Mouse (Mus musculus) lung, postnatal 14 days (tissue): ENCODE data around the gene Slc44a1.

Source experiments
- DNase-seq: peaks from one replicate; pipeline ENCODE4 v3.0.0; 2021

Gene Slc44a1

DNA sequence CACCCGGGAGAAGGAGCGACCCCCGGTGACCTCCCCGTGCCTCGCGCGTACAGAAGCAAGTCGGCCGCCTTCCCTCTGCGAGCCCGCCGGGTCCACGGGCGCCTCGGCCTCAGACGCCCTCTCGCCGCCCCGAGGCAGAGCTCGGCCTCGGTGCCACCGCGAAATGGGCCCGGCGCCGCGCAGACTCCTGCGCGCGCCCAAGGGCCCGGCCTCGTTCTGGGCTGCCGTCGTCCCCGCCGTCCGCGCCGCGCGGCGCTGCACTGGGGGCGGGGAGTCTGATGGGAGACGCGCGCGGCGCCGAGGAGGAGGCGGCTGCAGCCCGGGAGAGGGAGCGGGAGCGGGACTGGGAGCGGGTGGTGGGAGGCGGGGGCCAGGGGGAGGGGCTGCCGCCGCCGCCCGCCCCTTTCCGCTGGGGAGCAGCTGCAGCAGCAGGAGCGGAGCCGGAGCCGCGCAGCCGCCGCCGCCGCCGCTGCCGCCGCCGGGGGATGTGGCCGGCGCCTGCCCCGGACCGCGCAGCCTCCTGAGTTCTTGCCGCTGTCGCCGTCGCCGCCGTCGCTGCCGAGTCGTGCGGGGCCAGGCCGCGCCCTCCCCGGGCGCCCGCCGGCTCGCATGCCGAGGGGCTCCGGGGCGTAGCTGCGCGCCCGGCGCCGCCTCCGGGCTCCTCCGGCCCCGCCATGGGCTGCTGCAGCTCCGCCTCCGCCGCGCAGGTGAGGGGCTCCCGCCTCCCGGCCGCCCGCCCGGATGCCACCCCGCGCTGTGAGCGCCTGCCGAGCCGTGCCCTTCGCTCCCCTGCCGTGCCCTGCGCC lies at the start of gene Slc44a1:
Gene Slc44a1, plus strand, starts transcription at position 404 of the 806 bp plus-strand sequence.
- peak; percentile 88 for DNase-seq

DNA sequence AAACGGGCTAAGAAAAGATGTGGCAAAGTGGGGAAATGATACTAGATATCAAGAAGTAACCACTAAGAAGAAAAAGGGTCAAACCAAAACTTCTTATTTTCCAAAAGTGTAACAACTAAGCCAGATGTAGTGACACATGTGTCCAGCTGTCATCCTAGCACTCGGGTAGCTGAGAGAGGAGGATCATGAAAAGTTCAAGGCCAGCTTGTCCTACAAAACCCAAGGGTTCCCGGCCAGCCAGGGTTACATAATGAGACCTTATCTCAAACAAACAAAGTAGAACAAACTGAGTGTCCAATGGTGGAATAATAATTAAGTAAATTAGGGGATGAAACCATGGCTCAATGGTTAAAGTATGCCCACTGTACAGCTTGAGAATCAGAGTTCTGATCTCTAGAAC lies 45.2 kb upstream of the Slc44a1 start:
- no peak for DNase-seq

DNA sequence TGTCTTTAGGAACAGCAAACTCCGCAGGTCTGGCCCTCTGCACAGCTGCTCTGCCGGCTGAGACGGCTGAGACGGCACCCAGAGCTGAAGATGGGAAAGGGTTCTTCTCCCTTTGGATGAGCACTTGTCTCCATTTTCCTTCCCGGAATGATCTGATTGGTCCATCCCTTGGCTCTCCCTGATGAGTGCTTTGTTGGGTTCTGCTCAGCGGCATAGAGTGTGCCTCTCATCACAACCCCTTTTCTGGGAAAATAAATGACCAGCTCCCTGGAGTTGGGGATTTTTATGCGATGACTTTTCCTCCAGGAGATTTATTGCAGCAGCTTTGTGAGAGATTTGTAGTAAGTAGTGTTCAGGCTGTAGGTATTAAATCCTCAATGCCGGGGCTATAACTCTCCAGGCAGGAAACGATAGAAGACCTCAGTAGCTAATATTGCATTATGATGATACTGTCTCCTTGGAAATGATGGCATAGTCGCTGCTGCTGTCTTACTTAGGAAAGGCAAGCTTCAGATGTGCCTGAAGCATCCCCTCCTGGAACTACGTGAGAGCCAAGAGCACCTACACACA lies 43.5 kb upstream of the Slc44a1 start:
- no peak for DNase-seq

DNA sequence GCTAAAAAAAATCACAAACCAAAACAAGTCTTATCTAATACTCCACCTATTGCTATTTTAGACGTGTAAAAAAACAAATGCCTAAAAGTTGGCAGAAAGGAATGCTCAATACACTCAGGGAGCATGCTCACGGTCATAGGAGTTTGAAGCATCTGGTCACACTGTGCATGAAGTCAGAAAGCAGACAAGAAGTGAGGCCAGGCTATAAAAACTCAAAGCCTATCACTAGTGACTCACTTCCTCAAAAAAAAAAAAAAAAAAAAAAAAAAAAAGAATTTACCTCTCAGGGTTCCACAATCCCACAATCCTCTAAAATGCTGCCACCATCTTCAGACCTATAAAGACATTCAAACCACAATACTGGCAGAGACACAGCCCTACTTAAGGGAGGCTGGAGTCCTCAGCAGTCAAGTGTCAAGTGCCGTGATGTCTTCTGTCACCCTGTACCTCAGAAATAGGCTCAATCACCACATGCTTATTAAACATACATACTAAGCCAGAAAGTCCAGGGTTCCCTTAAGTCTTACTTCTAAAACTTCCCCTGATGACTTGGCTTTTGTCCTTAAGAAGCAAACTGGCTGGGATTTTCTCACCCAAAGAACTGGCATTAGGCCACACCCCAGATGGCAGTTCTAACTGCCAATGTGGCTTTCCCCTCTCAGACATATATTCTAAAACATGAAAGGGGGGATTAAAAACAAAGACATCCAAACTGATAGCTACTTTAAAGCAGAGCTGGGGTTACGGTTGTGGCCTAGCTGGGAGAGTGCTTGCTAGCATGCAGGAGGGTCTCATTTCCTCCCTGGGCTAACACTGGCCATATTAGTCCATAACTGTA lies 42.7 kb upstream of the Slc44a1 start:
- DNase-seq = no peak

DNA sequence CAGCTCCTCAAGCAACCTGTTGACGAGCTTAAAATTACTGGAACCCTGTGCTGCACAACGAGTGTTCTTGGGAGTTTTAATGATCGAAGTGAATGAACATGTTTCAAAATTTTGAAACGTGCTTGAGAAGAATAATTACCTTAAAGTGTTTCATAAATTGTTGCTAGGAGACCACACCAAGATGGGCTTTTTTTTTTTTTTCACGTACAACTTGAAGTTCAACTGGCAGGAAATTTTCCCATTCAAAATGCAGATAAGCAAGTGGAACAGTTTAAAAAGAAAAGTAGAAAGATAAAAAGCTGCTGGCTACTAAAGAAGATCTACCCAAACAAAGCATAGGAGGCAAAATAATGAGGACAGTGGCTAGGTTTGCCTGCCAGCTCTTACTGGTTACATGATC lies 41.7 kb upstream of the Slc44a1 start:
- DNase-seq = no peak

DNA sequence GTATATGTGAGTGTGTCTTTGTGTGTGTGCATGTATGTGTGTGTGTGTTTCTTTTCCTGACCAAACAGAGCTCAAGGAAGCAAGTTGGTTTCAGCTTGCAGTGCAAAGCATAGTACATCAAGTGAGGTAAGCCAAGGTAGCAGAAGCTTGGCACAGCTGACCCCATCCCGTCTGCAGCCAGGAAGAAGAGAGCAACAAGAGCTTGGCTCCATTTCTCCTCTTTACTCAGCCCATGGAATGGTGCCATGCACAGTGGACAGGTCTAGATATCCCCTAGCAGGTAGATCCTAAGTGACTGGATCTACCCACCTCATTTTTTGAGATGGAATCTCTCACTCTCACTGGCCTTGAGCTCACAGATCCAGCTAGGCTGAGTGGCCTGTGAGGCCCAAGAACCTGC lies 40.8 kb upstream of the Slc44a1 start:
- DNase-seq = no peak

DNA sequence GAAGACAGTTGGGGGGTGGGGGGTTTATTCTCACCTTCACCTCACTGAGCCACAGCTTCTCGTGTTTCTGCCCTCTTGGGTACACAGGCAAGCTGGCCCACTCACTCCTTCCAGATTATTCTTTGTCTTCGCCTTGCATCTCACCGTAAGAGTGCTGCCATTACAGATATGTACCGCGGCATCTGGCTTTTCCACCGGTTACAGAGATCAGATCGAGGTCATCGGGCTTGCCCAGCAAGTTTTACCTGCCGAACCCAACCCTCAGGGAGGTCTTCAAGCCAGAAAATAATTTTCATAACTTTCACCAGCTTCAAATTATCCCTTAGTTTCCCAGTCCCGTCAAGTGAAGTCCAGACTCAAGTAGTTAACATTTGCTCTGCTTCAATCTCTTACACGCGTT lies 36.8 kb upstream of the Slc44a1 start:
- no peak for DNase-seq

DNA sequence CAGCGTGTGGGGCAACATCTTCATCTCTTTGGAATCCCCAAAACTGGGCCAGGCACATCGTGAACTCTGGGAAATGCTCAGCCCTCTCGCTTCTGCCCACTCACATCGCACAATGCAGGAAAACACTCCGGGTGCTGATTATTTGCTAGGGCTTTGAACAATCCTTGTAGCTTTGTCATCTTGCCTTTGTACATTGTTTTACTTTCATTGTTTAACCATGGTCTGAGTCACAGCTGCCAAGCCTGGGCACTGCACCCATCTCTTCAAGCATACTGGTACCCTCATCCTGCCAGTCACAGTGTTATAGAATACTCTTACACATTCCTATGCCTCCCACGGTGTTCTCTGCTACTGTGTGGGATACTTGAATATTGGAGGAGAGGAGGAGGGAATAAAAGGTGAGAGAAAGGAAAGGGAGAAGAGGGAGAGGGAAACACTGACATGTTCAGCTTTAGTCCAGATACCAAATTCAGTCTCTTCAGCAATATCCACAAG lies 35.7 kb upstream of the Slc44a1 start:
- DNase-seq = no peak

DNA sequence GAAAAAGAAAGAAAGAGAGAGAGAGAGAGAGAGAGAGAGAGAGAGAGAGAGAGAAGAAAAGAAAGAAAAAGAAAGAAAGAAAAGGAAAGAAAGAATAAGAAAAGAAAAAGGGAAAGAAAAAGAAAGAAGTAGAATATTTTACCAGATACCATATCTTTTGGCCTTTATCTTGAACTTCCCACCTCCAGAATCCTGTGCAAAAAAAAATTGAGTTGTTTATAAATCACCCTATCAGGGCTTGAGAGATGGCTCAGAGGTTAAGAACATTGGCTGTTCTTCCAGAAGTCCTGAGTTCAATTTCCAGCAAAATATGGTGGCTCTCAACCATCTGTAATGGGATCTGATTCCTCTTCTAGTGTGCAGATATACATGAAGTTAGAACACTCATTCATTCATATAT lies 33.3 kb upstream of the Slc44a1 start:
- DNase-seq = no peak

DNA sequence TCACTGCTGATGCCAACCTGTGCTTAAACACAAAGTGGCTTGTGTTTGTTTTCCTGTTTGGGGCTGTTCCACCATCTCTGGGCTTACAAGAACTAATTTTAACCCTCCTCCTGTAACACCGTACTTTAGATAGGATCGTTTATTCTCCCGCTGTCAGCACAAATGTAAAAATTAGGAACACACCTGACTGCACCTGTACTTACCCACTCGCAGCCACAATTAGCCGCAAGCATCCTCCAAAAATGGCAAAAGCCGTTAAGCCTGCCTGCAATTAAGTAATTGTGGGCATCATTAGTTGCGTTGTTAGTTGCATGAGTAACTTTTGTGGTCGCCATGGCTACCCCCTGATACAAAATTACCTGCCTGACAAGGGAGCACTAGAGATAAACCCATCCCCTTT lies 31.4 kb upstream of the Slc44a1 start:
- no peak for DNase-seq

DNA sequence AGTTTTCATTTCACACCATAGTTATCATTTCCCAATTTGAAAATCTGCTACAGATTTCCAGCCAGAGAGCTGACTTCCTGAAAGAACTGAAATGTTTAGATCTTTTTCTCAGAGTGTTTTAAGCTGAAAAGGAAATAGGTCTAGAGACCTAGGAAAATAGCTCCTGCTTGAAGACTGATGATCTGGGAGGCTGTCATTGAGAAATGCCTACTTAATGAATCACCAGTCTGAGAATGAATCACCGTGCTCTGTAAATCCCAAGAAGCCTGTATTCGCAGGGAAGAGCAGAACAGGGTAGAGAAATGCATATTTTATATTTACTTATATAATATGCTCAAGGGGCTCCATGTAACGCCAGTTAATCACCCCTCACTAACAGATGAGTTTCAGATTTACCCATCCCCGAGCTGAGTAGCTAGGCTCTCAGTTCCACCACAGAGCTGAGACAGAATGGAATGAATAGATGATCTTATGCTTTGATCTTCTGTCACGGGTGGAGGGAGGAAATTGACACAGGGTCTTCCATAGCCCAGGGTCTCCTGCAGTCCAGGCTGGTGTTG lies 30.6 kb upstream of the Slc44a1 start:
- DNase-seq = no peak

DNA sequence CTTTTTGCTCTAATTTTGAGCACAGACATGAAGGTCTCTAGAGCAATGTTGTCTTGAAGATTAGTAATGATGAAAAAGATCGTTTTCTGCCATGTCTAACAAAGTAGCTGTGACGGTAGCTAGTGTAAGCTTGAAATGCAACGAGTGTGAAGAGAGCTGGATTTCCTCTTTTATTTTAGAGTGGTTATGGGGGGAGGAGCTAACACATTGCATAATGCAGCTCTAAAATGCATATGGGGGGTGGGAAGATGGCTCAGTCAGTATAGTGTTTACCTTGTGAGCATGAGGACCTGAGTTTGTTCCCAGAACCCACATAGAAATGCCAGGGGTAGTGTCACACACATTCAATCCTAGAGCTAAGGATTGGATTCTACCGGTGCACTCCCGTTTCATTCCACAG lies 29.5 kb upstream of the Slc44a1 start:
- DNase-seq = no peak

DNA sequence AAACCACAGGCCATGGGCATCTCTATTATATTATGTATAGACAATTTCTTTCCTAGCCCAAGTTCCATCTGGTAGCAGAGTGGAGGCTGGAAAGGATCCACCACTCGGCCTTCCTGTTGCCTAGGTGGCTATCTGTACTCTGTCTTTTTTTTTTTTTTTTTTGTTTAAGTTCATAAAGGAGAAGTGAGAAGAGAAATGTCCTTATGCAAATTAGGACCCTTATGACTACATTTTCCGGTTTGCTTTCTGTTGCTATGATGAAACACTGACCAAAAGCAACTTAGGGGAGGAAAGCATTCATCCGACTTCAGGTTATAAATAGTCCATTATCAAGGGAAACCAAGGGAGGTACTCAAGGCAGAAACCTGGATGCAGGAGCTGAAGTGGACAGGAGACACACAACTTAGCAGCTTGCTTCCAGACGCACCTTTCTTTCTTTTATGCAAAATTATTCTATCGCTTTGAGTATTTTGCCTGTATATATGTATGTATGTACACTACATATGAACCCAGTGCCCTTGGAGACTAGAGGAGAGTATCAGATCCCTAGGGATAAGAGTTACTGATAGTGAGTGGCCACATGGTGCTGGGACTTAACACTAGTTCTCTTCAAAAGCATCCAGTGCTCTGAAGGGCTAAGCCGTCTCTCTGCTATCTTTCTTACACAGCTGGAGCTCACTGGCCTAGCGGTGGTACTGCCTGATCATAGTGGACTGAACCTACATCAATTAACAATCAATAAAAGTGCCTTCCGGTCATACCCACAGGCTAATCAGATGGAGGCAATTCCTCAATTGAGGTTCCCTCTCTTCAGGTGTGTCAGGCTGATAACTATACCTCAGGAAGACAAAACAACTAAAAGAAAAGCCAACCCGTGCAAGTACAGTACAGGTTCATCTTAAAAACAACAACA lies 28.0 kb upstream of the Slc44a1 start:
- DNase-seq = no peak

DNA sequence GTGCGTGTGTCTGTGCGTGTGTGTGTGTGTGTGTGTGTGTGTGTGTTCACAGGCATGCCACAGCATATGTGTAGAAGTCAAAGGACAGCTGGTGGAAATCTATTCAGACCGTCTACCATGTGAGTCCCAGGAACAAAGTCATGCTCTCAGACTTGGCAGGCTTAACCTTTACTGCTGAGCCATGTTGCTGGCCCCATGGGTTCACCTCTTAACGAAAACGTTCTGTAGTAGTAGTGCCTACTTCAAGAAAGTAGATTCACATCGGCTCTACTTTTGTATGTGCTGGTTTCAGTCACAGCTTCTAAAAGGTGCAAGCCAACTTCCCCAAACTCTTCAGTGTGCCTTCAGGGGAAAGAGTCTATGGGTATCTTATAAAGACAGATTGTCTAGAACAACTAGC lies 27.2 kb upstream of the Slc44a1 start:
- DNase-seq = no peak

DNA sequence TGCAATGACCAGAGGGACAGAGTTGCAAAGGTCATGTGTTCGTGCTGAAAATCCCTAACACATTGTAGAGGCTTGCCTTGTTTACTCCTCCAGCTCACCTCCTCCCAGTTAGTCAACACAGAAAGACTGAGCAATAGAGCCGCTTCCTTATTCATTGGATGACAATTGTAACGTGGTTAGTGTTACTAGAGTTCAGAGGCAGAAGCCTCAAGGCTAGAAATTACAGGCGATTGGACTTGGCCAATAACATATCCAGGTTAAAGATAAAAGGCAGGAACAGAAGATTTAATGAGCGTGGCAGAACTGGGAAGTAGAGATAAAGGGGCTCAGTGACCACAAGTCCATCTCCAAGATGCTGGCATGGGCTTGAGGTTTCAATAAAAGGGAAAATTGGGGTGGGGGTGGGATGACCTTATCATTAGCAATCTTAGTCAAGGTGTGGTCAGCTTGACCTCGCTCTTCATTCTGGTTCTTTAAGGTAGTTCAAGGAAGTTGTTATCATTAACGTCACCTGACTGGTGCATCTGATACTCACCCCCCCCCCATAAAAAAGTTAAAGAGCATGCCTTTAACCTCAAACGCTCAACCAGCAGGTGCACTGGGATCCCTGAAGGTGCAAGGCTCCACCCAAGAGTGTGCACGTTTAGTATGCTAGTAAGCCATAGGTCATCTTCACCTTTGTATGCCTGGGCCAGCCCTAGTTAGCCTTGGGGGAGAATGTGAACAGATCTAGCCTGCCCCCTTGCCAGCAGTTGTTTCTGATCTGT lies 26.0 kb upstream of the Slc44a1 start:
- no peak for DNase-seq

DNA sequence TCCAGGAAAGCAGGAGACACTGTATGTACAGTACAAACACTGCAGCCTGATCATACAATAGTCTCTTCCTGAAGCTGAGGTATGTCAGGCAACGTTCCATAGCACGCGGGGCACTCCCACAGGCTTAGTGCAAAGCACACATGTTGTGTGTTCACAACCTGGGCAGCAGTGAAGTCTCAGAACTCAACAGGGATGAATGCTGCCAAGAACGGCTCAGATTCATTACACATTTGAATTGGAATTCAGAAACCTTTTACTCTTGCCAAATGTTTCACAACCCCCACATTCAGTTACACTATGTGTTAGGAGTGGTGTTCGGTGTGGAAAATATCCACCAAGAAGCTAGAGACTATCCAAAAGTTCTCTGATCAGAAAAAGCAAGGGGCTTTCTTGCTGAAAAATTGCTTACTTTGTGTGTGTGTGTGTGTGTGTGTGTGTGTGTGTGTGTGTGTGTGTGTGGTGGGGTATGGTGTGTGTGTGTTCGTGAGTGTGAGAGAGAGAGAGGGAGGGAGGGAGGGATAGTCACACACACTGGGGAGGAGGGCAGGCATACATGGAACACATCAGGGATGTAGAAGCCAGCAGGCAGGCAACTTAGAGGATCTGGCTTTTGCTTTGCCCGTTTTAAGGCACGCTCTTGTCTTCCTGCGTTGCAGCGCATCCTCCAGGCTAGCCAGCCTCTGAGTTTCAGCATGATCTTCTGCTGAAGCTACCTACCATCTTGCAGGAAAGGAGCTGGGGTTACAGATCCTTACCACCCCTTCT lies 24.2 kb upstream of the Slc44a1 start:
- peak; percentile 57 for DNase-seq

DNA sequence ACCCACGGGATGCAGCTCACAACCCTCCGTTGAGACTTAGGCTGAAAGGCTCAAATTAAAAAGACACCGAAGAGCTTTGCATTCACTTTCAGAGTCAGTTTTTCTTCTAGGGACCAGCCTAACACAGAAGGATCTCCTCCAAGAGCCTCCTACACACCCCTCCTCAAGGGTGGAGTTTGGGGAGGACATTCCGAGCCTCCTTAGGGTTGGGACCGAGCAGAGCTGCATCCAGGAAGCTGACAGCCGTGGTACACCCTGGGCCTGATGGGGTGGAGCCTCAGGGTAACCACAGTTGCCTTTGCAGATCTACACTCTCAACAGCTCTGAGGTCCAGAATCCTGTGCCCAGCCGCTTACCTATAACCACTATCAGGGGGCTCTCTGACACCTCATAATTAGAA lies 23.3 kb upstream of the Slc44a1 start:
- no peak for DNase-seq

DNA sequence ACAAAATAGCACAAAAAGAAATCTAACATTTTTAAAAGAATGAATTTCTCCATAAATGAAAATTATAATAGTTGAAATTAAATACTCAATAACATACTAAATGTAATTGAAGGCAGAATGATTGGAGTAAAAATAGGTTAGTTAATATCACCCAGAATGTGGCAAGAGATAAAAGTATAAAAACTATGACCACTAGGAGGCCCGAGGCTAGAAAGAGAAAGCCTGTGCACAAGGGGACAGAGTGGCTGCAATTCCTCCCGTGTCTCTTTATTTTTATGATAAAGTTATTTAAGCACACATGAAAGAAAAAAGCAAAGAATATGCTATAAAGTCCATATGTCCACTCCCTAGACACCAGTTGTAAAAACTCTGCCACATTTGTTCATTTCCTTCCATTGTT lies 17.4 kb upstream of the Slc44a1 start:
- no peak for DNase-seq

DNA sequence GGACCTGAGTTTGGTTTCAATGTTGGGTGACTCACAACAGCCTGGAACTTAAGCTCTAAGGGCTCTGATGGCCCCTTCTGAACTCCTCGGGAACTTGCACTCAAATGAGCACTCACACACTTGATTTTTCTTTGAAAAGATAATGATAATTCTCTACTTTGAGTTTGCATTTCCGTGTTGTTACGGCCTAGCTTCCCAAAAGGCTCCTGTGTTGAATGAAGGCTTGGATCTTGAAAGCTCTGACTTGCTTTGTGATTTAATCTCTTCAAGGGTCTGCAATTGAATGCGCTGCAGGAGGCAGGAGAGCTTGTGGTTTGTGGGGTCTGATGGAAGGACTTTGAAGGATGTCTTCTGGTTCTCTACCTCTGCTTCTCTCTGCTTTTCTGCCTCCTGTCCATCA lies 13.1 kb upstream of the Slc44a1 start:
- DNase-seq = no peak

DNA sequence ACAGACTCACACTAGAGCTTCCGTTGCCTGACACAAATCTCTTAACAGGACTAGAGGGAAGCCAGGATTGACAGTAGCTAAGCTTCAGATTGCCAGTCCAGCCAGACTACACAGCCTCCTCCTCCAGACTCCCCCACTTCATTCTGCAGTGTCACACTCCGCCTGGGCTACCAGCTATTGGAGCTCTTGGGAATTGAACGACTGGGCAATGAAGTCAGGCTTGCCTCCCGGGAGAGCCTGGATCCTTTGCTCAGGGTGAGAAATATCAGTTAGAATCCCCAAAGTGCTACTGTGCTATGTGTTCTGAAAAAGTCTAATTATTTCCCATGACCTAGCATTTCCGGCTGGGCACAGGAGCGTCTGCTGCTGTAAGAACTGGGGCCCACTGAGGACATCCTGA lies 9.7 kb upstream of the Slc44a1 start:
- DNase-seq = no peak
